Mouse (Mus musculus): ENCODE results near the gene Csf2rb. TPM values are rescaled to one million over a fixed set of nuclear protein-coding genes. Genes with fewer than 3 reads are reported as not detected.
"Not testable (repeated sequence)": the region's sequence is repeated elsewhere in the genome, so short reads cannot be mapped to it uniquely, and the experiment has no call there.

Gene Csf2rb
- total RNA-seq, 2 experiments from 2014 or later: 2.5 to 2.6 TPM

- no peak for DNase-seq
- intact Hi-C loops (cut with DNase I): loop anchor here (5.0 kb wide), 1 partner anchor 43 kb away; no protein-coding TSS in a partner anchor
Measured at GRCm38 (mm10) chr15:78324294-78324693, 1.3 kb upstream of the Csf2rb start.

- intact Hi-C loops (cut with DNase I): no loop called here
- no peak for DNase-seq
Measured at GRCm38 (mm10) chr15:78326747-78327146, 1.2 kb downstream of the Csf2rb start.

- intact Hi-C loops (cut with DNase I): not testable (repeated sequence)
Measured at GRCm38 (mm10) chr15:78327753-78328341, 2.3 kb downstream of the Csf2rb start.

GRCm38 (mm10) chr15:78328520-78329097 is 3.1 kb downstream of the Csf2rb start:
- intact Hi-C loops (cut with DNase I): no loop called here

More at GRCm38 (mm10) chr15:78327753-78328341, 2.3 kb downstream of the Csf2rb start:
- not testable (repeated sequence) for DNase-seq

GRCm38 (mm10) chr15:78329972-78330371 is 4.4 kb downstream of the Csf2rb start:
- intact Hi-C loops (cut with DNase I); DNase-seq: not testable (repeated sequence)

More at GRCm38 (mm10) chr15:78328520-78329097, 3.1 kb downstream of the Csf2rb start:
- no peak for DNase-seq

- no peak for DNase-seq
- intact Hi-C loops (cut with DNase I): no loop called here
Measured at GRCm38 (mm10) chr15:78330706-78331105, 5.2 kb downstream of the Csf2rb start.

GRCm38 (mm10) chr15:78331523-78332340 is 6.2 kb downstream of the Csf2rb start:
- no peak for DNase-seq
- intact Hi-C loops (cut with DNase I): no loop called here

GRCm38 (mm10) chr15:78332981-78333380 is 7.4 kb downstream of the Csf2rb start:
- intact Hi-C loops (cut with DNase I): no loop called here
- DNase-seq: no peak

- intact Hi-C loops (cut with DNase I): no loop called here
- no peak for DNase-seq
Measured at GRCm38 (mm10) chr15:78334380-78334779, 8.8 kb downstream of the Csf2rb start.

GRCm38 (mm10) chr15:78339627-78340423 is 14.3 kb downstream of the Csf2rb start:
- intact Hi-C loops (cut with DNase I): loop anchor here (1.0 to 2.0 kb wide), 2 partner anchors 83 to 165 kb away; partner anchors contain the start of gene Ift27
- peak; percentile 54 to 68 for DNase-seq

- intact Hi-C loops (cut with DNase I): loop anchor here (1.0 to 2.0 kb wide), 2 partner anchors 84 to 166 kb away; partner anchors contain the start of gene Ift27
- DNase-seq: not testable (repeated sequence)
Measured at GRCm38 (mm10) chr15:78340919-78341318, 15.4 kb downstream of the Csf2rb start.

- DNase-seq: no peak
- intact Hi-C loops (cut with DNase I): no loop called here
Measured at GRCm38 (mm10) chr15:78343683-78344082, 18.1 kb downstream of the Csf2rb start.

GRCm38 (mm10) chr15:78344567-78344966 is 19.0 kb downstream of the Csf2rb start:
- intact Hi-C loops (cut with DNase I): no loop called here
- DNase-seq: no peak

- no peak for DNase-seq
- intact Hi-C loops (cut with DNase I): no loop called here
Measured at GRCm38 (mm10) chr15:78351586-78352165, 26.1 kb downstream of the Csf2rb start.

- intact Hi-C loops (cut with DNase I): loop anchor here (1.0 kb wide), 1 partner anchor 67 kb away; no protein-coding TSS in a partner anchor
- peak in 1 of 2 experiments; percentile 46 for DNase-seq
Measured at GRCm38 (mm10) chr15:78354958-78355357, 29.4 kb downstream of the Csf2rb start.

GRCm38 (mm10) chr15:78355548-78355947 is 30.0 kb downstream of the Csf2rb start:
- intact Hi-C loops (cut with DNase I): loop anchor here (1.0 kb wide), 1 partner anchor 67 kb away; no protein-coding TSS in a partner anchor
- no peak for DNase-seq

- no peak for DNase-seq
- intact Hi-C loops (cut with DNase I): loop anchor here (5.0 kb wide), 1 partner anchor 44 kb away; no protein-coding TSS in a partner anchor
Measured at GRCm38 (mm10) chr15:78365916-78366315, 40.4 kb downstream of the Csf2rb start.

GRCm38 (mm10) chr15:78366875-78367274 is 41.3 kb downstream of the Csf2rb start:
- DNase-seq: no peak
- intact Hi-C loops (cut with DNase I): loop anchor here (5.0 kb wide), 1 partner anchor 45 kb away; no protein-coding TSS in a partner anchor

GRCm38 (mm10) chr15:78367811-78368210 is 42.3 kb downstream of the Csf2rb start:
- intact Hi-C loops (cut with DNase I): loop anchor here (2.0 to 5.0 kb wide), 2 partner anchors 46 to 193 kb away; partner anchors contain the start of gene Ift27

More at GRCm38 (mm10) chr15:78367811-78368210, 42.3 kb downstream of the Csf2rb start:
- no peak for DNase-seq

All from heart, postnatal 36 days (tissue).